Mouse (Mus musculus): ENCODE measurements around the gene Abca2. TPM values are rescaled to one million over a fixed set of nuclear protein-coding genes. Genes with fewer than 3 reads are reported as not detected.

Abca2 gene
- polyA plus RNA-seq (2012) = 58.0 and 85.3 TPM in 2 replicates

DNA sequence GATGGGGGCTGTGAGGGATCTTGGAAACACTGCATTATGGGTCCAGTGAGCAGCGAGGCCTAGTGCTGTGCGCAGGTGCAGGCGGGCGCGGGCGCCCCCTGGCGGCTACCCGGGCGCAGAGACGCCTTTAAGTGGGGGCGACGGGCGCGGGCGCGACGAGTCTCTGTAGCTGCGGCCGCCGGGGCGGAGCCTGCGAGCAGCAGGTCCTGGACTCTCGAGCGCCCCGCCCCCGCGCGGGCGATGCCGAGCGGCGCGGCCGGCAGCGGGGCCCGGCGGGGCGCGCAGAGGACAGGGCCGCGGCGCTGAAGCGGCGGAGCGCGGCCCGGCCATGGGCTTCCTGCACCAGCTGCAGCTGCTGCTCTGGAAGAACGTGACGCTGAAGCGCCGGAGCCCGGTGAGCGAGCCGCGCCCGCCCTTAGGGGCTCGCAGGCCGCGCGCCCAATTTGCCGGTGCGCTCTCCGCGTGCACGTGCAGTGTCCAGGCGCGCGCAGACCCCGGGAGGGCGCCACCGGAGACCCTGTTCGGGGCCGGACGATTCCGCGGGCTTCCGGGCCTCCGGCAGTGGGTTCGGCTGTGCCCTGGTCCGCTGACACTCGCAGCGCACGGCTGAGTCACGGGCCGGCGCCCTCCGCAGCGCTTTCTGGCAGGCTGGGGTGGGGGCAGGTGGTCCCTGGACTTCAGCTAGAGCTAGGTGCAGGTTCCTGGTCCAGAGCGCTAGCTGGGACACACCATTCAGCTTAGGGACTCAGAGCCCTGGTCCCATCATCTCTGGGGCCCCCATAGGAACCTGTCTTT, at the start of gene Abca2:
TSS of gene Abca2 (plus strand) at position 262 of the 795 bp plus-strand sequence.

DNA sequence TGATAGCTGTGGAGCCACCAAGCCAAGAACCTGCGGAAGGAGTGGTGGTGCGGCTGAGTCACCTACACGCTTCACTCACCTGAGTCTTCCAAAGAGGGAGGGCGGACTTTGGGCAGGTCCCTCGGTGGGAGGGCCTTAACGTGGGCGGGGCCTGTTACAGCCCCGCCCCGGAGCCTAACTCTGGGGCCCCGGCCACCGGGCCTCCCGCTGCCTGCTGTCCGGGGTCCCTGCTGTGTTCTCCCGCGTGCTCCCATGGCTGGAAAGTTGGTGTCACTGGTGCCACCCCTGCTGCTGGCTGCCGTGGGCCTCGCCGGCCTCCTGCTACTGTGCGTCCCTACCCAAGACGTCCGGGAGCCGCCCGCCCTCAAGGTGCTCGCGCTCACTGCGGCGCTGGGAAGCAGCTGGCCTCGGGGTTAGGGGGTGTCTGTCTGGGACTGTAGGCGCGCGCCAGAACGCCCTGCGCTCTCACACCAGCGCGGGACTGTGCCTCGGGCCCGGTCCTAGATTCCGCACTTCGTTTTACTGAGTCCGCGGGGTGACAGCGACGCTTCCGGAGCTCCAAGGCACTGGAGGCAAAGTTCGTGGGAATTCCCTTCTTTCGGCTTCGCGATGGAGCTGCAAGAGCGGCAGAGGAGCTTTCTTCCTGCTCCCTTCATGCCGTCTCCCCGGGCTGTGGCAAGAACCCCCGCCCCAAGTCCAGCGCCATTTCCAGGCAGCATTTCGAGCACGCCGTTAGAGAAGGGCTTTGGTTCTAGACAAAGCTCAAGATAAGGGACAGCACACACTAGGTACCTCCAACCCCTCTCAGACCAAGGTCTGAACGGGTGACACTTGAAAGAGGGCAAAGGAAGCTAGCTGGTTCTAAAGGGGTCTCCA, 32.5 kb upstream of the Abca2 start, which contains the start of gene Entpd2:
TSS of gene Entpd2 (plus strand) at position 154 of the 876 bp plus-strand sequence.

DNA sequence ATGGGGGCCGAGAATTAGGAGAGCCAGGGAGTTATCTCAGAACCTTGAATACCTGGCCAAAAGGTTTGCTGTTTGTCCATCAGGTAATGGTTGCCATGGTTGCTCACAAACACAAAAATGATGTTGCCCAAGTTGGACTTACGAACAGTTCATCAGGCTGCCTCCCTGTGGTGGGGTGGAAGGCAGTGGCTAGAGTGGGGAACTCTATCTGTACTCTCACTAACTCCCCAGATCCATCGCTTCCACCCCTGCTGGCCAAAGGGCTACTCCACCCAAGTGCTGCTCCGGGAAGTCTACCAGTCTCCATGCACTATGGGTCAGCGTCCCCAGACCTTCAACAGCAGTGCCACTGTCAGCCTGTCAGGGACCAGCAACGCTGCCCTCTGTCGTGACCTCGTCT, 29.5 kb upstream of the Abca2 start, which contains the start of gene Npdc1:
TSS of gene Npdc1 (plus strand) at position 301 of the 400 bp plus-strand sequence.

DNA sequence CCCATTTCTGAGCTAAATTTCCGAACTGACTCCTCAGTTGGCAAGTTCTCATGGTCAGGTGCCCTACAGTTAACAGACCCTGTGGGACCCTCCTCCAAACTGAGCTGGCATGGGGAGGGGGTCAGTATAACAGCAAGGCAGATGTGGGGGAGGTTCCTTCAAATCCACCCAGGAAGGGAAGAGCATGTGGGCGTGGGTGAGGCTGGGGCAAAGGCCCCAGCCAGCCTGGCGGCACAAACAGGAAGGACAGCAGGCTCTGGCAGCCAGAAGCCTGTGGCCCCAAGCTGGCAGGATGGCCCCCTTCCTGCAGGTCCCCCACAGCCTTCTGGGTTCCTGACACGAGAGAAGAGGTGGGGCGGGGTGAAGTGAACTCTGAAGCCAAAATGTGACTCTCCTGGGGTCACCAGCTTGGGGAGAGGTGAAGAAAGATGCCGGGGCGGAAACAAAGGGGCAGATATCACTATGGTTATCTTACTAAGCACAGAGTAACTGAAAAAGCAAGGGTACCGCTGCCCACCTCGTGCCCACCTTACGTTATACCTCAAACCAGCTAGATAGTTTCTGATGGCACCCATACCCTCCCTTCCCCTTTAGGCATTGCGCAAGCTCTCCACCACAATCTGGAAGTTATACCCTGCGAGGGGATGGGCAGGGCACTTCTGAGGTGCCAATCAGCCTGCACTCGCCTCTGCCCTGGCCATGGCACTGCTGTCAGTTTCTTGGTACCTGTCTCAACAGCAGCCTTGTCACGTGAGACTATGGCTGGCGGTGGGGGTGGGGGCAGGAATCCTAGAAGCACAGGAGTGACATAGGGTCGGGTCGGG, 5.7 kb upstream of the Abca2 start, which contains the start of gene Fut7:
TSS of gene Fut7 (plus strand) at position 681 of the 824 bp plus-strand sequence.

DNA sequence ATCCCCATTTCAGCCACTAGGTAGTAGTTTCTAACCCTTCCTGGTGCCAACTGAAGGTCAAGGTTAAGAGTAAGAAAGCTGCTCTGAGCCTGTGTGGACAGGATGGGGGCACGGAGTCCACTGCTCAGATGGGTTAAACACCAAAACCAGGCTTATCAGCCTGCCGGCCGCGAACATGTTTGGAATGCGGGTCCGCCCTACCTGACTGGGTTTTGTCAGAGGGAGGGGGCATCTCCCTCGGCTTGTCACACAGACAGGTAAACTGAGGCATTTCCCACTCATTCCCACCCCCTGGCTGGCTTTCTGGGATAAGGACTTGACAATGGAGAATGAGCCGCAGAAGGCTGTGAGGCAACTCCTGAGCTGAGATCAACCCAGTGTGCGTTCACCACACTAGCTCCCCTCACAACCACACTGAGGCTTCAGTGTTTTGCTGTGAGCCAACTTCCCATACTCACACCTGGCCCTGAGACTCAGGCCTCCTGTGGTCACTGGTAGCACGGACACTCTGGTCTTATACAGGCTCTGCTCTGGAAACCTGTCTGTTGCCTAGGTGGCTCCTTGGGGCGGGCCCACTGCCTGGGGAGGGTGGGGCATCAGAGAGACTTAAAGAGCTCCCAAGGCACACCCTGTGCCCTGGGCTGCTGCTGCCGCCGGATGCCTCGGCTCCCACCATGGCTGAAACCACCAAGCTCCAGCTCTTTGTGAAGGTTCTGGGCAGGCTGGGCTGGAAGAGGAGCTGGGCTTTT, 27.9 kb downstream of the Abca2 start, which contains the start of gene Clic3:
TSS of gene Clic3 (plus strand) at position 634 of the 749 bp plus-strand sequence.

DNA sequence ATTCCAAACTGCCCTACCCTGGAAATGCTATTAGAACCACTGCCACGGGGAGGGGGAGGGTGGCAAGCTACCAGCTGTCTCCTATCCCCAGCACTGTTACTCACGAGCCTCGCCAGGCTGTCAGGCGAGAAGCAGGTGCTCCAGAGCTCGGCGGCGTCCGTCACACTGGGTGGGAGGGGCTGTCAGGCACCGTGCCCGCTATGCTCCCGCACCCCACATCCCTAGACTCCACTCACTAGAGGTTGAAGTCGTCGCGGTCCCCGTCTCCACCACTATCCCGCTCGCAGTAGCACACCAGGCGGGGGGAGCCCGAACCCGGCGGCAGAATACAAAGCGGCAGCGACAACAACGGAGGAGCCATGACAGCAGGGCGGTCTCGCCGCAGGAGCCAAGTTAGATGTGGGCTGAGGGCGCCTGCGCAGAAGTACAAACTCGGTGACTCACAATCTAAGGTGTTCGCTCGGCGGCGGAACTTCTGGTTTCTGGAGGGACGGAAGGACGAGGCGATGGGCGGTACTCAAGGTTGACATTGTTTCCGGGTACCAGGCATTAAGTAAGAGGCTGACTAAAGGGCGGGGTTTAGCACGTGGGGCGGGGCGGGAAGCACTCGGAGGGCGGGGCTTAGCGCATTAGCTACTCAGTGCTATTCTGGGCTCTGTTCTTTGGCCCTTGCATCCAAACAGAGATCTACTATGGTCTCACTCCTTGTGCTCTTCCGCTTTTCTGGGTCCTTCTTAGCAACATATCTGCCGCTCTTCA, 32.2 kb downstream of the Abca2 start, which contains the start of gene Paxx:
TSS of gene Paxx (minus strand) at position 544 of the 759 bp plus-strand sequence.

DNA sequence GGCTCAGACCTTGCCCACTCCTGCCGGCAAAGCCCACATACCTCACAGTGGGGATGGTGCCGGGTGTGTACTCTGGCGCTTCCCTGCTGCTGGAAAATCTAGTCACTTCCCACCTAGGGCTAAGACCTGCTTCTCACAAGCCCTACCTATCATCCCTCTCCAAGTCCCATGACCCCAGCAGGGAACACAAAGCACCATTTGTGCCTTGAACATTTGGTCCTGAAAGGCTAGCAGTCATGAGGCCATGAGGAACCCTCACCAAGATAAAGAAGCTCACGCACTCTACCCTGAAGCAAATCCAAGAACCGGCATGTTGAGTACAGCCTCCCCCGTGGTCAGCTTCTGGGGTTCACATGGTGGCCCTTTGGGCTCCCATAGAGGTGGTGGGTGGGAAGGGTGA, 41.5 kb downstream of the Abca2 start, which contains the start of gene Ptgds:
TSS of gene Ptgds (minus strand) at position 78 of the 400 bp plus-strand sequence.

DNA sequence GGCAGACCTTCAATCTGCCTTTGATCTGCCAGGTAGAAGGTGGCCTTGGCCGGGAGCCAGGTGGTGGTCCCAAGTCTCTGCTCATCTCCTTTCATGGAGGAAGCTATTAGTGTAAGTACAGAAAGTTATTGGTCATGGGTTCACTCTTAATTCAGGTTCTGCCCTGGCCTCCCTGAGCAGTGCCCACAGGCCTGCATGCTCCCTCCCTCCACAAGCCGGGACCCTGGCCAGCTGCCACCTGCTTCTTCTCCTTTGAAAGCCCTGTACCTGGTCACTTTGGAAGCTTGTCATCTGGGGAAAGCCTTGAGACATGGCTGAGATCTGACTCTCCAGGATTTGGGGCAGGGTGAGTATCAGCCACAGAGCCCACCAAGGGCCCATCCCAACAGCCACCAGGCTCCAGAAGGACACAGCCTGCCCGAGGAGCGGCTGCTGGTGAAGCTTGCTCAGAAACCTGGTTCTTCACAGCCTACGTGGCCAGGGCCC, 65.0 kb downstream of the Abca2 start, which contains the start of gene Lcn12:
TSS of gene Lcn12 (minus strand) at position 436 of the 486 bp plus-strand sequence.

Other genes starting within 250 kb of the Abca2 start
- 4.1 and 6.7 TPM in 2 replicates for gene Nrarp, start 247.9 kb upstream of the Abca2 start, polyA plus RNA-seq (2012)
- 8.8 and 14.5 TPM in 2 replicates for gene Tor4a, start 231.8 kb upstream of the Abca2 start, polyA plus RNA-seq (2012)
- 26.8 and 30.3 TPM in 2 replicates for gene Nelfb, start 217.2 kb upstream of the Abca2 start, polyA plus RNA-seq (2012)
- 0.09 and 0.26 TPM in 2 replicates for gene Stpg3, start 214.1 kb upstream of the Abca2 start, polyA plus RNA-seq (2012)
- 0.07 and 0.15 TPM in 2 replicates for gene Fam166a, start 210.0 kb upstream of the Abca2 start, polyA plus RNA-seq (2012)
- gene Tubb4b, start 204.0 kb upstream of the Abca2 start, polyA plus RNA-seq (2012) = 382 and 509 TPM in 2 replicates
- not detected in 2 replicates for gene Slc34a3, start 194.3 kb upstream of the Abca2 start, polyA plus RNA-seq (2012)
- gene Rnf224, start 191.9 kb upstream of the Abca2 start, polyA plus RNA-seq (2012) = 0.12 and 0.18 TPM in 2 replicates
- gene Rnf208, start 186.4 kb upstream of the Abca2 start, polyA plus RNA-seq (2012) = 8.5 and 13.7 TPM in 2 replicates
- 0.22 TPM in 1 of 2 replicates, not detected in the other for gene Cysrt1, start 186.3 kb upstream of the Abca2 start, polyA plus RNA-seq (2012)
- gene AL732309.1, start 181.8 kb upstream of the Abca2 start, polyA plus RNA-seq (2012) = 2.8 TPM in 1 of 2 replicates, not detected in the other
- gene Tmem203, start 173.3 kb upstream of the Abca2 start, polyA plus RNA-seq (2012) = 7.3 and 8.5 TPM in 2 replicates
- gene Tprn, start 166.1 kb upstream of the Abca2 start, polyA plus RNA-seq (2012) = 58.1 and 64.5 TPM in 2 replicates
- gene Ssna1, start 156.3 kb upstream of the Abca2 start, polyA plus RNA-seq (2012) = 223 and 227 TPM in 2 replicates
- gene Anapc2, start 156.2 kb upstream of the Abca2 start, polyA plus RNA-seq (2012) = 23.1 and 24.8 TPM in 2 replicates
- gene Tmem210, start 140.6 kb upstream of the Abca2 start, polyA plus RNA-seq (2012) = not detected in 2 replicates
- gene Lrrc26, start 138.8 kb upstream of the Abca2 start, polyA plus RNA-seq (2012) = not detected in 2 replicates
- gene Grin1, start 109.5 kb upstream of the Abca2 start, polyA plus RNA-seq (2012) = 0.01 and 0.02 TPM in 2 replicates
- gene Man1b1, start 96.4 kb upstream of the Abca2 start, polyA plus RNA-seq (2012) = 27.2 and 28.1 TPM in 2 replicates
- 6.3 and 7.2 TPM in 2 replicates for gene Dpp7, start 72.3 kb upstream of the Abca2 start, polyA plus RNA-seq (2012)
- 16.7 and 24.2 TPM in 2 replicates for gene Uap1l1, start 63.0 kb upstream of the Abca2 start, polyA plus RNA-seq (2012)
- 35.8 and 46.8 TPM in 2 replicates for gene Sapcd2, start 56.4 kb upstream of the Abca2 start, polyA plus RNA-seq (2012)
- 0.09 and 0.39 TPM in 2 replicates for gene Entpd2, start 32.8 kb upstream of the Abca2 start, polyA plus RNA-seq (2012)
- gene Npdc1, start 29.4 kb upstream of the Abca2 start, polyA plus RNA-seq (2012) = 2.3 and 6.0 TPM in 2 replicates
- gene Fut7, start 5.4 kb upstream of the Abca2 start, polyA plus RNA-seq (2012) = 19.2 and 28.1 TPM in 2 replicates
- gene Clic3, start 28.1 kb downstream of the Abca2 start, polyA plus RNA-seq (2012) = 0.61 TPM in 1 of 2 replicates, not detected in the other
- 81.2 and 90.9 TPM in 2 replicates for gene Paxx, start 32.4 kb downstream of the Abca2 start, polyA plus RNA-seq (2012)
- 0.83 and 1.2 TPM in 2 replicates for gene Ptgds, start 41.3 kb downstream of the Abca2 start, polyA plus RNA-seq (2012)
- not detected in 2 replicates for gene Lcn12, start 65.2 kb downstream of the Abca2 start, polyA plus RNA-seq (2012)
- gene Fbxw5, start 72.0 kb downstream of the Abca2 start, polyA plus RNA-seq (2012) = 39.7 and 48.0 TPM in 2 replicates
- gene C8g, start 73.0 kb downstream of the Abca2 start, polyA plus RNA-seq (2012) = 0.13 and 0.45 TPM in 2 replicates
- gene Traf2, start 118.2 kb downstream of the Abca2 start, polyA plus RNA-seq (2012) = 11.8 and 12.9 TPM in 2 replicates
- 607 and 733 TPM in 2 replicates for gene Edf1, start 129.1 kb downstream of the Abca2 start, polyA plus RNA-seq (2012)
- 2.5 and 2.7 TPM in 2 replicates for gene Mamdc4, start 146.1 kb downstream of the Abca2 start, polyA plus RNA-seq (2012)
- gene Phpt1, start 146.5 kb downstream of the Abca2 start, polyA plus RNA-seq (2012) = 14.1 and 16.5 TPM in 2 replicates
- gene Ajm1, start 153.1 kb downstream of the Abca2 start, polyA plus RNA-seq (2012) = 0.37 and 0.81 TPM in 2 replicates
- gene Rabl6, start 179.8 kb downstream of the Abca2 start, polyA plus RNA-seq (2012) = 76.2 and 87.1 TPM in 2 replicates
- gene Ccdc183, start 189.0 kb downstream of the Abca2 start, polyA plus RNA-seq (2012) = not detected in 2 replicates
- gene Tmem141, start 193.3 kb downstream of the Abca2 start, polyA plus RNA-seq (2012) = 11.4 and 11.5 TPM in 2 replicates
- 0.49 and 1.0 TPM in 2 replicates for gene Fcna, start 199.3 kb downstream of the Abca2 start, polyA plus RNA-seq (2012)
- gene Lcn8, start 224.4 kb downstream of the Abca2 start, polyA plus RNA-seq (2012) = not detected in 2 replicates
- gene Lcn5, start 229.2 kb downstream of the Abca2 start, polyA plus RNA-seq (2012) = not detected in 2 replicates
- gene Lcn6, start 248.1 kb downstream of the Abca2 start, polyA plus RNA-seq (2012) = not detected in 2 replicates

Measured in megakaryocyte-erythroid progenitor cell, adult 5 weeks (primary cell).